Mouse (Mus musculus) liver, postnatal 0 days (tissue): ENCODE results near the gene Rarres2.

ENCODE experiments used
- CTCF ChIP-seq: sonication (generic); IDR thresholded peaks from 2 replicates; pipeline ENCODE4 v1.5.1; 2016; ENCODE audit warnings: antibody characterized with exemption, low read depth
- EP300 ChIP-seq: IDR thresholded peaks from 2 replicates; pipeline ENCODE4 v1.6.1; 2016; ENCODE audit warnings: antibody characterized with exemption, low read depth, mild to moderate bottlenecking

DNA sequence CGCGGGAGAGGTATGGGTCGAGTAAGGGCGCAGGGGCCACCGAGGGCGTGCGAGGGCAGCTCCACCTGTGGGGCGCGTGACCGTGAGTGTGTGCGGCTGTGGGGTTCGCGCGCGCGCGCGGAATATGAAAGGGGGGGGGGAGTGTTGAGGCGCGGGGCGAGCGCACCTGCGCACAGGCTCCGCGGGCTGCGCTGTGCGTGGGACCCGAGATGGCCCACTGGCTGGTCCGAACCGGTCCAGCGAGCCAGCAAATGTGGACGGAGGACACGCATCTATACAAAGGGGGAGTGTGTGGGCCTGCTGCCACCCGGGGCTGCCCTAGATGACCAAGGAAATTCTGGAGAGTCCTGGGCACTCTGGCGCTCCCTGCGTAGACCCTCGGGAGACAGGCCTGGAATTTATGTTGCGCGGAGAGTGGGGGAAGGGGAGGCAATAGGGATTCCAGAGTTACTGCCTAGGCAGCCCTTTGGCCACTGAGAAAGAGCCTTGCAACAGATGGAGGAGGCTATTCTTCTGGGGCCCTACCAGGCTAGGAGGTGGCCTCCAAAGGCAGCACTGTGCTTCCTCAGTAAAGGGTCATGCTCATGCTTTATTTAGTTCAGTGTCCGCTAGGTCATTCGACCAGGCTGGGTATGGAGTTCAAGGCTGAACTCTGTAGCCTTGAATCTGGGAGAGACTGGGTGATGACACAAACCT lies 21.6 kb upstream of the Rarres2 start:
- TF ChIP-seq CTCF = no peak
- no peak for TF ChIP-seq EP300
